ENCODE assay signal across 15 mouse cellular contexts in genomic region chr12:69402100-69402499, GRCm38 (mm10). TPM values are rescaled to one million over a fixed set of nuclear protein-coding genes. Genes with fewer than 3 reads are reported as not detected.
"Had no signal": no experiment of that assay in that cellular context is flagged by ENCODE, and none has a peak within 500 bp of the region (broad histone marks: within the 10 kb centered on the region; RNA-seq: fewer than 3 reads in every experiment).

No protein-coding gene starts in this region.

- H3K36me3 ChIP-seq: limb, embryonic 10.5 days; liver, embryonic 15.5 days; midbrain, embryonic 10.5 days; neural tube, embryonic 12.5 days had no signal

- H3K4me3 ChIP-seq: layer of hippocampus, adult 2 months; limb, embryonic 10.5 days; liver, embryonic 15.5 days; midbrain, embryonic 10.5 days; neural tube, embryonic 12.5 days had no signal

- H3K27ac ChIP-seq: layer of hippocampus, adult 2 months; limb, embryonic 10.5 days; liver, embryonic 15.5 days; midbrain, embryonic 10.5 days; neural tube, embryonic 12.5 days had no signal

- DNase-seq: kidney, postnatal 10 days; kidney, postnatal 4 days; lung, adult 2 months; lung, postnatal 36 days; midbrain, embryonic 14.5 days; spleen, adult 18-20 months; thymus, postnatal 36 days had no signal

- H3K4me2 ChIP-seq: liver, embryonic 11.5 days; liver, embryonic 15.5 days; neural tube, embryonic 12.5 days had no signal

- H3K9ac ChIP-seq: liver, embryonic 15.5 days; neural tube, embryonic 12.5 days had no signal

- H3K9me3 ChIP-seq: limb, embryonic 10.5 days; liver, embryonic 15.5 days; midbrain, embryonic 10.5 days; neural tube, embryonic 12.5 days had no signal

- H3K4me1 ChIP-seq: liver, embryonic 15.5 days; midbrain, embryonic 10.5 days; neural tube, embryonic 12.5 days had no signal

- ATAC-seq: lung, postnatal 0 days had no signal

- H3K27me3 ChIP-seq: liver, embryonic 15.5 days; neural tube, embryonic 12.5 days had no signal

RNA-seq across cellular contexts. Expression of gene Gm9887, which starts 29.8 kb away (rescaled TPM):
- total RNA-seq: megakaryocyte, adult 5-6 weeks had no signal
